In the genomic region with DNA sequence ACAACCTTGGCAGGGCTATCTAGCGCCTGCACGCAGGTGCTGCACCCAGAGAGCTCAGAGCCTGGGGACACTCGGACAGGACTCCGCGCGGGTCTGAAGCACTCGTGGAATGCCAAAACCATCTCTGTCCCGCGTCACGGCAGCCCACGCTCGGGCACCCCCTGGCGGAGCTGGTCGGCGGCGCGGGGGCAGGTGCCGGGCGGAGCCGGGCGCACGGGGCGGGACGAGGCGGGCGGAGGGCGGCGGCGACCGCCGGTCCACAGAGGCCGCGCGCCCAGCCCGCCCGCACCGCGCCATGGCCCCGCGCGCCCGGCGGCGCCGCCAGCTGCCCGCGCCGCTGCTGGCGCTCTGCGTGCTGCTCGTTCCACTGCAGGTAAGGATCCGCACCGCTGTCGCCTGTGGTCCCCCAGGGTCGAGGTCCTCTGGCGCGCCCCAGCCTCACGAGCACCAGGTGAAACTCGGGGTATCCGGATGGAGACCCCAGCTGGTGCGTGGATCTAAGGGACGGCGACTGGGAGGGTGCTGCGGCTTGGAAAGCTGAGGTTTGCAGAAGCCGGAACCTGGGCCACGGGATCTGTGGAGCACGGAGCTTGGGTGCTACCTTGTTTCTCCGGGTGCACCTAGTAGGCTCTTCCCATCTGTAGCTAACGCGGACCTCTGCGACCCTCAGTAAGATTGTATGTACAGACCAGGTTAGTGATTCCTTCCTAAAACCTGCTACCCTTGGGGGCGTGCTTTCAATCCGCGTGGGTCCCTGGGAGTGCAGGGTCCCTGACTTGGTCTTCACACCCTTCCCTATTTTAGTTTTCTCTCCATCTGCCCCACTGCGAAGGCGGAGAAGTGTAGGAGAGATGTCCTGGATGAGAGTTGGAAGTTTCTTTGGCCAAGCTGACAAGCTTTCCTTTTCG, we compare ENCODE assay signal across 8 mouse cellular contexts. TPM values are rescaled to one million over a fixed set of nuclear protein-coding genes. Genes with fewer than 3 reads are reported as not detected.
A peak's percentile ranks its signal among the peaks of the same experiment; 100 is the strongest.
DNase-seq lines count a peak whose midpoint lies in the region; ATAC-seq and TF ChIP-seq lines count a peak whose summit lies in the region.

TSS of gene Tnfrsf11a (plus strand) at position 262 of the 908 bp plus-strand sequence.

- peak within 1 kb of the TSS; percentile 84 for H3K4me3 ChIP-seq in intestine, postnatal 0 days (ENCODE audit: low read depth, low read length)
- H3K4me3 ChIP-seq in limb, embryonic 10.5 days: peak within 1 kb of the TSS; percentile 64

- H3K9ac ChIP-seq in intestine, postnatal 0 days (ENCODE audit: low read depth, low read length): peak within 1 kb of the TSS; percentile 76

- H3K27me3 ChIP-seq in intestine, postnatal 0 days (replicated peaks; ENCODE audit: control insufficient read depth, insufficient read depth, low read length): no peaks in the 10 kb centered on the region
- H3K27me3 ChIP-seq in limb, embryonic 10.5 days (ENCODE audit: low read depth, poor library complexity, severe bottlenecking): peaks cover 57% of the 10 kb centered on the region

- TF ChIP-seq CTCF in intestine, postnatal 0 days (IDR thresholded peaks at IDR 0.05; ENCODE audit: low read depth): peak; percentile 82

- ATAC-seq in intestine, postnatal 0 days: peak; percentile 74

- no peaks in the 10 kb centered on the region for H3K4me1 ChIP-seq in intestine, postnatal 0 days (replicated peaks; ENCODE audit: control insufficient read depth, insufficient read depth, low read length)
- peaks cover 30% of the 10 kb centered on the region for H3K4me1 ChIP-seq in limb, embryonic 10.5 days

- H3K9me3 ChIP-seq in intestine, postnatal 0 days (ENCODE audit: control insufficient read depth): no peaks in the 10 kb centered on the region
- no peaks in the 10 kb centered on the region for H3K9me3 ChIP-seq in limb, embryonic 10.5 days (replicated peaks)

- under 1% methylated on average over 57 of the region's 77 CpGs for WGBS in intestine, postnatal 0 days
- 5% methylated on average over 77 of the region's 77 CpGs for WGBS in limb, embryonic 10.5 days

- peak within 1 kb of the TSS; percentile 91 for H3K4me2 ChIP-seq in intestine, postnatal 0 days (replicated peaks; ENCODE audit: low read depth)

- DNase-seq in adrenal gland, adult (ENCODE audit: inconsistent age in 2 of 2, low spot score in 1 of 2): peak; percentile 60 to 84
- DNase-seq in embryo, embryonic 10 days (ENCODE audit: low spot score): peak; percentile 40
- DNase-seq in heart, adult 18-20 months: peak; percentile 64 to 68
- peak; percentile 72 for DNase-seq in limb, embryonic 10.5 days (ENCODE audit: low spot score)
- peak; percentile 27 for DNase-seq in mesoderm, embryonic 11.5 days (ENCODE audit: low read depth, low spot score)
- peak; percentile 61 for DNase-seq in right cerebral cortex, postnatal 25 days
- peak; percentile 49 to 66 for DNase-seq in urinary bladder, postnatal 36 days (ENCODE audit: low spot score in 2 of 2)

- H3K27ac ChIP-seq in intestine, postnatal 0 days (ENCODE audit: low read depth, low read length): peak within 1 kb of the TSS; percentile 86
- H3K27ac ChIP-seq in limb, embryonic 10.5 days: peak within 1 kb of the TSS; percentile 73

- no peaks in the 10 kb centered on the region; the same call in 1 of the 2 replicates for H3K36me3 ChIP-seq in intestine, postnatal 0 days (ENCODE audit: control insufficient read depth, insufficient read depth)
- H3K36me3 ChIP-seq in limb, embryonic 10.5 days: no peaks in the 10 kb centered on the region

RNA-seq across cellular contexts. Expression of gene Tnfrsf11a, which starts in this region (rescaled TPM):
- 1 to 10 TPM; 1.6 TPM for total RNA-seq in heart, adult 18-20 months (2021)
- polyA plus RNA-seq in intestine, postnatal 0 days (2015; fragmentation: Nextera tagmentation; extraction: Ambion mirVana): 23.4 and 24.3 TPM in 2 replicates
- polyA plus RNA-seq in limb, embryonic 10.5 days (2016; fragmentation: Nextera tagmentation; extraction: Ambion mirVana): 0.11 and 0.31 TPM in 2 replicates

Comparison
In these comparisons a context has a peak if more than half of its experiments do, and no peak if none do; other contexts are left out.
1. Peak in every context shown above with its lines: DNase-seq, ATAC-seq, H3K4me3 ChIP-seq and H3K27ac ChIP-seq.
2. RNA of gene Tnfrsf11a (polyA plus RNA-seq): 23.4 to 24.3 TPM in intestine, postnatal 0 days; 0.11 to 0.31 TPM in limb, embryonic 10.5 days; every median in the first group is over 10 times any median in the second.
3. Peak in DNase-seq, H3K4me3 ChIP-seq and H3K27ac ChIP-seq in limb, embryonic 10.5 days; RNA of the gene not detected or under 1 TPM.